Mouse (Mus musculus) heart, adult 2 months (tissue): ENCODE measurements at regions not wholly inside any gene's neighbourhood (a gene's known extent, or its start where the extent isn't known, plus 50 kb on each side); places are given as distances from the start of the nearest gene placed in this dataset.

ENCODE experiments used
- DNase-seq, 2 experiments: peaks; one replicate each; pipeline ENCODE4 v3.0.0; 2021
- H3K27ac ChIP-seq: fragments of 200-600 bp; 2 replicates; pipeline ENCODE4 v1.8.1; 2022
- H3K27me3 ChIP-seq: fragments of 200-500 bp; 2 replicates; pipeline ENCODE4 v1.6.1; 2012; ENCODE audit warnings: mild to moderate bottlenecking, low read length, inconsistent platforms, mixed read lengths; ENCODE audit not compliant: control insufficient read depth, insufficient read depth
- H3K36me3 ChIP-seq: fragments of 200-500 bp; 2 replicates; pipeline ENCODE4 v1.6.1; 2012; ENCODE audit warnings: low read length, inconsistent platforms; ENCODE audit not compliant: control insufficient read depth, insufficient read depth
- H3K4me1 ChIP-seq: fragments of 200-500 bp; 2 replicates; pipeline ENCODE4 v1.6.1; 2011; ENCODE audit warnings: low read length; ENCODE audit not compliant: control insufficient read depth, insufficient read depth
- H3K4me3 ChIP-seq: fragments of 200-600 bp; 2 replicates; pipeline ENCODE4 v1.8.1; 2022
- H3K79me2 ChIP-seq: fragments of 200-500 bp; replicated peaks from 2 replicates; pipeline ENCODE4 v1.6.1; 2012; ENCODE audit warnings: mild to moderate bottlenecking, inconsistent platforms, low read length, moderate library complexity, mixed read lengths; ENCODE audit not compliant: control insufficient read depth, insufficient read depth
- H3K9ac ChIP-seq: fragments of 200-500 bp; 2 replicates; pipeline ENCODE4 v1.6.1; 2012; ENCODE audit warnings: low read depth, mild to moderate bottlenecking, control low read depth, inconsistent platforms, low read length, mixed read lengths
- CTCF ChIP-seq: fragments of 200-600 bp; IDR thresholded peaks from 2 replicates; pipeline ENCODE4 v1.8.1; 2022; ENCODE audit warnings: antibody characterized with exemption, mild to moderate bottlenecking, moderate library complexity
- EP300 ChIP-seq: fragments of 200-500 bp; IDR thresholded peaks from 2 replicates; pipeline ENCODE4 v1.6.1; 2011; ENCODE audit warnings: low read depth, low read length, control low read depth; ENCODE audit not compliant: insufficient read depth
- POLR2A ChIP-seq: fragments of 200-500 bp; IDR thresholded peaks from 2 replicates; pipeline ENCODE4 v1.6.1; 2011; ENCODE audit warnings: mild to moderate bottlenecking, low read depth, low read length, control low read depth; ENCODE audit not compliant: insufficient read depth
- WGBS: fragments of 180-500 bp; shearing (Covaris S2); methylation state at CpG from one replicate; pipeline ENCODE4 v1.1.7; 2018; 5-methylcytosine and 5-hydroxymethylcytosine counted together
- intact Hi-C: fragments of 180-260 bp; cut with DNase I; formaldehyde crosslinking; loops from one replicate; pipeline ENCODE4 v1.15.1; 2025

- H3K4me1 ChIP-seq, result no peaks in the 10 kb centered on the region
- no peak overlapping the region for H3K27ac ChIP-seq
- intact Hi-C loops, result no loop called here
- no peaks in the 10 kb centered on the region for H3K79me2 ChIP-seq
- no peak overlapping the region for H3K9ac ChIP-seq
- H3K4me3 ChIP-seq, result no peak overlapping the region
- H3K27me3 ChIP-seq, result no peaks in the 10 kb centered on the region
- TF ChIP-seq CTCF, result no peak
- no peak for TF ChIP-seq EP300
- no peak for TF ChIP-seq POLR2A
- 76% methylated on average over 1 of the region's 1 CpGs for WGBS
- no peaks in the 10 kb centered on the region for H3K36me3 ChIP-seq
- DNase-seq, result no peak
Measured at GRCm38 (mm10) chr2:47914270-47914669, 899.6 kb upstream of the Acvr2a start.

GRCm38 (mm10) chr2:47914986-47915485 is 898.9 kb upstream of the Acvr2a start:
- Histone ChIP-seq H3K27ac (no peak overlapping the region), H3K4me1 (no peaks in the 10 kb centered on the region), H3K27me3 (no peaks in the 10 kb centered on the region), H3K9ac (no peak overlapping the region), H3K79me2 (no peaks in the 10 kb centered on the region), H3K36me3 (no peaks in the 10 kb centered on the region), H3K4me3 (no peak overlapping the region)
- TF ChIP-seq CTCF (no peak), EP300 (no peak), POLR2A (no peak)
- intact Hi-C loops, result no loop called here
- no peak for DNase-seq
- 74% methylated on average over 4 of the region's 4 CpGs for WGBS

GRCm38 (mm10) chr2:47922965-47923364 is 890.9 kb upstream of the Acvr2a start:
- intact Hi-C loops, result no loop called here
- no peak for DNase-seq

GRCm38 (mm10) chr2:47926620-47927019 is 887.3 kb upstream of the Acvr2a start:
- no peak for DNase-seq
- H3K27me3 ChIP-seq, result no peaks in the 10 kb centered on the region
- H3K4me1 ChIP-seq, result no peaks in the 10 kb centered on the region
- H3K36me3 ChIP-seq, result no peaks in the 10 kb centered on the region
- no peak overlapping the region for H3K4me3 ChIP-seq
- H3K9ac ChIP-seq, result no peak overlapping the region
- no peak overlapping the region for H3K27ac ChIP-seq
- intact Hi-C loops, result no loop called here
- no peaks in the 10 kb centered on the region for H3K79me2 ChIP-seq
- no peak for TF ChIP-seq CTCF

More at GRCm38 (mm10) chr2:47922965-47923364, 890.9 kb upstream of the Acvr2a start:
- no peaks in the 10 kb centered on the region for H3K27me3 ChIP-seq
- no peak overlapping the region for H3K4me3 ChIP-seq
- no peaks in the 10 kb centered on the region for H3K4me1 ChIP-seq
- no peaks in the 10 kb centered on the region for H3K79me2 ChIP-seq
- TF ChIP-seq POLR2A, result no peak
- no peak for TF ChIP-seq EP300
- no peak for TF ChIP-seq CTCF
- H3K36me3 ChIP-seq, result no peaks in the 10 kb centered on the region
- H3K27ac ChIP-seq, result no peak overlapping the region
- H3K9ac ChIP-seq, result no peak overlapping the region

GRCm38 (mm10) chr2:47945061-47945460 is 868.8 kb upstream of the Acvr2a start:
- no peaks in the 10 kb centered on the region for H3K4me1 ChIP-seq
- intact Hi-C loops, result no loop called here
- TF ChIP-seq POLR2A (no peak), CTCF (0 out of 2 replicates have a peak, but pooled peaks have one; percentile 13)
- no peaks in the 10 kb centered on the region for H3K79me2 ChIP-seq
- H3K36me3 ChIP-seq, result no peaks in the 10 kb centered on the region
- H3K9ac ChIP-seq, result no peak overlapping the region
- H3K27ac ChIP-seq, result no peak overlapping the region
- no peak for DNase-seq
- no peaks in the 10 kb centered on the region for H3K27me3 ChIP-seq
- H3K4me3 ChIP-seq, result no peak overlapping the region

- Histone ChIP-seq H3K4me3 (no peak overlapping the region), H3K27me3 (no peaks in the 10 kb centered on the region), H3K36me3 (no peaks in the 10 kb centered on the region), H3K4me1 (no peaks in the 10 kb centered on the region), H3K27ac (no peak overlapping the region), H3K9ac (no peak overlapping the region), H3K79me2 (no peaks in the 10 kb centered on the region)
- no peak for TF ChIP-seq POLR2A
- no peak for TF ChIP-seq CTCF
- no peak for TF ChIP-seq EP300
- DNase-seq, result no peak
- intact Hi-C loops, result no loop called here
- 61% methylated on average over 1 of the region's 1 CpGs for WGBS
Measured at GRCm38 (mm10) chr2:47991132-47991531, 822.8 kb upstream of the Acvr2a start.
